Mouse (Mus musculus): ENCODE measurements around the gene Rpp21.
A peak's percentile ranks its signal among the peaks of the same experiment; 100 is the strongest.

Rpp21 gene

GRCm38 (mm10) chr17:36233572-36233971, 24.3 kb downstream of the Rpp21 start:
- no peak for DNase-seq

GRCm38 (mm10) chr17:36231318-36231717, 26.6 kb downstream of the Rpp21 start:
- DNase-seq: peak; percentile 95

- no peak for DNase-seq
Measured at GRCm38 (mm10) chr17:36229046-36229445, 28.8 kb downstream of the Rpp21 start.

GRCm38 (mm10) chr17:36226921-36227320, 30.9 kb downstream of the Rpp21 start:
- peak; percentile 59 for DNase-seq

GRCm38 (mm10) chr17:36225231-36225824, 32.5 kb downstream of the Rpp21 start:
- no peak for DNase-seq

GRCm38 (mm10) chr17:36224451-36224850, 33.4 kb downstream of the Rpp21 start:
- DNase-seq: no peak

GRCm38 (mm10) chr17:36218594-36219155, 39.2 kb downstream of the Rpp21 start:
- no peak for DNase-seq

- no peak for DNase-seq
Measured at GRCm38 (mm10) chr17:36215586-36215985, 42.3 kb downstream of the Rpp21 start.

GRCm38 (mm10) chr17:36206846-36207245, 51.0 kb downstream of the Rpp21 start:
- DNase-seq: peak; percentile 5

- peak; percentile 42 for DNase-seq
Measured at GRCm38 (mm10) chr17:36205862-36206261, 52.0 kb downstream of the Rpp21 start.
